Mouse (Mus musculus): ENCODE measurements around the gene Bdkrb2.

DNA sequence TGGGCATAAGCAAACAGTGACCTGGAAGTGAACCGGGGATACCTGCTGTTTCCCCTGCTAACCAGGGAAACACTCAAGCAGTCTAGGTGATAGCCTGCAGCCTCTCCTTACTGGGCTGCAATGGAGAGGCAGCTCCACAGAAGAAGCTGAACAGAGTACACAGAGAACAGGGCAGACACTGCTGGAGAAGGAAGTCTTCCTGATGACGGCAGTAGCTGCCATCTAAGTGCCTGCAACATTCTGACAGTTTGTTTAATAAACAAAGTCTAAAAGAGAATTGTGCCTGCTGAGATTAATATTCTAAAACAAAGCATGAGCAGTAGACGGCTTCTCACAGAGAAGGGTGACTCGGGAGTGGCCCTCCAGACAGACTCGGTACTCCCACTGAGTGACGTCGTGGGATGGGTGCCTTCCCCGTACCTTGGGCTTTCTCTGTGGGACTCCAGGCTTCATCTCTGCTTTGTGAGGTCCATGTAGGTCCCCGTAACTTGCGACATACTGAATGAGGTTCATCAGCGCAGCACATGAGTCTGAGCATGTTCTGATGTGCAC lies 79.8 kb downstream of the Bdkrb2 start:
- TF ChIP-seq POLR2A (IDR thresholded peaks at IDR 0.05; ENCODE audit: extremely low read depth, insufficient read depth, low read length): no peak
- TF ChIP-seq CTCF (IDR thresholded peaks at IDR 0.05; ENCODE audit: low read depth, low read length): no peak

Data from liver, adult 2 months (tissue).